Comparison of ENCODE assay signal across 8 mouse cellular contexts in the genomic region with DNA sequence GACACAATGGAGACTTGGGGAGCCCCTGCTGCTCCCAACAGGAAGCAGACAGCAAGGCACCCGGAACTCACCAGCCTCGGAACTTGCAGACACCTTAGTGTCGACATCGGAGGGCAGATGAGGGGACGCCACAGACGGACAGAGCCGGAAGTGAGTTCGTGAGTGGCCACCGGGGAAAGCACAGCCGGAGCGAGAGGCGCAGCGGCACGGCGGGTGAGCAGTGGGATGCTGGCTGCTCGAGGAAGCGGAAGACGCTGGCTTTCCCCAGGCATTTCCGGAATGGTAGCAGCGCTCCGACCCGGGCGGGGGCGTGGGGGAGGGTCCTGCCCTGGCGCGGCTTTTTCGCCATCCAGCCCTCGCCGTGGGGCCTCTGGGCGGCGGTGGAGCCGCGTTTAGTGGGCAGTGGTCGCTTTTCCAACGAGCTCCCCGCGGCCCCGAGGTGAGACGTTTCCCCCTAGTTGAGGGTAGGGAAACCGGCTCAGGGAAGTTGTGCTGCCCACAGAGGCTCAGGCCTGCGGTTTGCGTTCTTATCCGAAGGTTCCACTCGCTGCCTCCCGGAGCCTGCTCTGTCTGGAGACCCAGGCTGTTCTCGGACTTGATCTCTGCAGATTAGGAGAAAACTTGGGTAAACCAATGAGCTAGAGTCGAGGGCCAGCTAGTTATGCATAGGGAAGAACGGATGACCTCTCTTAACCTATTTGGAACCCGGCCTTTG. TPM values are rescaled to one million over a fixed set of nuclear protein-coding genes. Genes with fewer than 3 reads are reported as not detected.
DNase-seq lines count a peak whose midpoint lies in the region; ATAC-seq lines count a peak whose summit lies in the region.

TSS of gene Top3b (plus strand) at position 120 of the 715 bp plus-strand sequence.
TSS of gene Vpreb1 (minus strand) at position 227 of the 715 bp plus-strand sequence.

- peak within 1 kb of the TSS; percentile 94 for H3K27ac ChIP-seq in hindbrain, embryonic 16.5 days (ENCODE audit: low read depth, low read length)
- peak within 1 kb of the TSS; percentile 69 for H3K27ac ChIP-seq in macrophage

- peak within 1 kb of the TSS; percentile 63 for H3K4me2 ChIP-seq in hindbrain, embryonic 16.5 days (ENCODE audit: low read length)

- peak within 1 kb of the TSS; percentile 86 for H3K4me3 ChIP-seq in hindbrain, embryonic 16.5 days (ENCODE audit: low read length)
- H3K4me3 ChIP-seq in macrophage (ENCODE audit: inconsistent target): peak within 1 kb of the TSS; percentile 90

- peak within 1 kb of the TSS; percentile 92 for H3K9ac ChIP-seq in hindbrain, embryonic 16.5 days (ENCODE audit: low read depth, low read length)

- peaks cover 34% of the 10 kb centered on the region for H3K79me2 ChIP-seq in macrophage (ENCODE audit: inconsistent target)

- DNase-seq in WW6 (ENCODE audit: low read depth, low spot score): peak; percentile 94
- DNase-seq in cerebellum, postnatal 4 days (ENCODE audit: low spot score in 2 of 2): peak; percentile 78 to 84
- peak; percentile 87 for DNase-seq in gastrocnemius, adult 18-20 months (ENCODE audit: low spot score)
- peak; percentile 87 to 92 for DNase-seq in left cerebral cortex, adult 18-20 months (ENCODE audit: low spot score in 2 of 2)
- DNase-seq in right cerebral cortex, adult 18-20 months: peak; percentile 92
- peak; percentile 51 for DNase-seq in urinary bladder, postnatal 10 days (ENCODE audit: low spot score)

- peaks cover 7% of the 10 kb centered on the region for H3K4me1 ChIP-seq in hindbrain, embryonic 16.5 days (ENCODE audit: control insufficient read depth, insufficient read depth, low read depth, low read length)

- under 1% methylated on average over 45 of the region's 49 CpGs for WGBS in hindbrain, embryonic 16.5 days
- under 1% methylated on average over 47 of the region's 49 CpGs for WGBS in macrophage (ENCODE audit: missing documents)

- H3K9me3 ChIP-seq in hindbrain, embryonic 16.5 days (ENCODE audit: control insufficient read depth, low read length): no peaks in the 10 kb centered on the region

- H3K27me3 ChIP-seq in hindbrain, embryonic 16.5 days (replicated peaks; ENCODE audit: control insufficient read depth, insufficient read depth, low read length): no peaks in the 10 kb centered on the region

- peak; percentile 98 for ATAC-seq in hindbrain, embryonic 16.5 days

- peaks cover 6% of the 10 kb centered on the region for H3K36me3 ChIP-seq in hindbrain, embryonic 16.5 days (ENCODE audit: control insufficient read depth, insufficient read depth, low read length)
- H3K36me3 ChIP-seq in macrophage (ENCODE audit: inconsistent target): peaks cover under 1% of the 10 kb centered on the region; the same call in 1 of the 2 replicates

RNA-seq across cellular contexts. Expression of gene Top3b, which starts in this region (rescaled TPM):
- total RNA-seq in gastrocnemius, adult 18-20 months (2021): 10 to 100 TPM; 17.9 to 20.5 TPM
- polyA plus RNA-seq in hindbrain, embryonic 16.5 days (2015; fragmentation: Nextera tagmentation; extraction: Ambion mirVana): 63.1 and 74.5 TPM in 2 replicates
- total RNA-seq in left cerebral cortex, adult 18-20 months (2021): 10 to 100 TPM; 60.3 to 60.4 TPM
- total RNA-seq in macrophage (2018; cell fraction: chromatin; rRNA removed): 100 to 1,000 TPM in 24 of 26 experiments, 10 to 100 TPM in 2; 92.4 to 252 (median 183) TPM
- total RNA-seq in macrophage (2018; cell fraction: cytosol; rRNA removed): 10 to 100 TPM; 11.9 to 36.0 (median 23.8) TPM
- 100 to 1,000 TPM in 13 of 26 experiments, 10 to 100 TPM in 13; 59.6 to 158 (median 99.3) TPM for total RNA-seq in macrophage (2018; cell fraction: nucleus; rRNA removed)
- polyA plus RNA-seq in macrophage (2018): 25.7 to 30.9 TPM (median 29.6 TPM) in 3 replicates

RNA-seq across cellular contexts. Expression of gene Vpreb1, which starts in this region (rescaled TPM):
- not detected for total RNA-seq in gastrocnemius, adult 18-20 months (2021)
- 0.85 and 1.3 TPM in 2 replicates for polyA plus RNA-seq in hindbrain, embryonic 16.5 days (2015; fragmentation: Nextera tagmentation; extraction: Ambion mirVana)
- not detected for total RNA-seq in left cerebral cortex, adult 18-20 months (2021)
- total RNA-seq in macrophage (2018; cell fraction: chromatin; rRNA removed): 1 to 10 TPM in 2 of 26 experiments, not detected in 24; 1.2 to 2.2 TPM
- 1 to 10 TPM in 1 of 26 experiments, under 1 TPM in 12, not detected in 13; 0.27 to 1.2 (median 0.55) TPM for total RNA-seq in macrophage (2018; cell fraction: cytosol; rRNA removed)
- total RNA-seq in macrophage (2018; cell fraction: nucleus; rRNA removed): 1 to 10 TPM in 2 of 26 experiments, not detected in 24; 1.1 to 1.5 TPM
- 0.70 to 0.97 TPM in 2 of 3 replicates, not detected in the other for polyA plus RNA-seq in macrophage (2018)

Comparison
In these comparisons a context has a peak if more than half of its experiments do, and no peak if none do; other contexts are left out.
1. Peak in every context shown above with its lines: DNase-seq, ATAC-seq, H3K4me3 ChIP-seq and H3K27ac ChIP-seq.